Mouse (Mus musculus) urinary bladder, postnatal 14 days (tissue): Measurements from ENCODE around the gene Kpnb1.
A peak's percentile ranks its signal among the peaks of the same experiment; 100 is the strongest.

ENCODE experiments used
- DNase-seq: peaks from one replicate; pipeline ENCODE4 v3.0.0; 2021; ENCODE audit warnings: low spot score

The Kpnb1 gene

GRCm38 (mm10) chr11:97185704-97186614 lies 1.7 kb downstream of the Kpnb1 start:
- DNase-seq: no peak

DNA sequence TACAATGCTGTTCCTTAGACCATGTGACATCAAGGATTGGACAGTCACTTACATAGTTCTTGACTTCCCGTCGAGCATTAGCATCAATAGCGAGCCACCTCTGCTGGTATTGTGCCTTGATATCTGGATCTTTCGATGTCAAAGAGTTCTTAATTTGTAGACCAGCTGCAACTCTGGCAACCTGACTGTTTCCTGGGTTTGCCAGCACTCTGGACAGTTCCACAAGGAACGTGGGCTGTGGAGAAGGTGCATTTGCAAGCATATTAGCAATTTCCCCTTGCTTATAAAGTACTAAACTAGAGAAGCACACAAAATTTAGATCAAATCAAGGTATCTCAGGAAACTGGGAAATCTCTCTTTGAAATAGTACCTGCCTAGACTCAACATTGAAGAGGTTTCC lies 2.8 kb downstream of the Kpnb1 start:
- DNase-seq: no peak

DNA sequence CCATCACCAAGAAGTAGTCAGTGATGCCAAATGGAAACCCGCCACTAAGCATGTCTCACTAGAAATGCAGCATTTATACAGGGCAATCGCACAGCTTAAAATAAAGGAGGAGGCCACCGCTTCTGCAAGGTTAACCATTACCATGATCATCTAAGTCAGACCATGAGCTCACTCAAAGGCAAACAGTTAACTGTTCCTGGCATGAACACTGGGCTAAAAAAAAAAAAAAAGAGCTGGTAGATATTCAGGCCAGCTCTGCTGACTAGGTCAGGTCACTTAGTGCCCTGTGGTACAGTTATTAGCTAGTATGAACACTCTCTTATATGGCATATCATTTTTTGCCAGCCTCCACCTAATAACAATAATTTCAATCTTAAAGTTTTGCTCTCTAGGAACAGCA lies 5.2 kb downstream of the Kpnb1 start:
- no peak for DNase-seq

DNA sequence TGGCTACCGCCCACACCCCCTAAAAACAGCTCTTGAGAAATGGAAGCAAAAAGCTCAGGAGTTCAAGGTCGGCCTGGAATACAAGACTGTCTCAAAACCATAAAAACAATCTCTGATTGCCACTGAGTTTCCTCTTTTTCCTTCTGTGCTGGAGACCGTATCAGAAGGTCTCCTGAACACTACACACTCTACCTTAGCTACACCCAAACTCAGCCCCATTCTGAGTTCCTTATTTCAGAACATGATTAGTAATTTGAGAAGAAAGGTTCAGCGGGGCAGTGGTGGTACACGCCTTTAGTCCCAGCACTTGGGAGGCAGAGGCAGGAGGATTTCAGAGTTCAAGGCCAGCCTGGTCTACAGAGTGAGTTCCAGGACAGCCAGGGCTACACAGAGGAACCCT lies 6.6 kb downstream of the Kpnb1 start:
- no peak for DNase-seq

GRCm38 (mm10) chr11:97178198-97178597 lies 9.5 kb downstream of the Kpnb1 start:
- no peak for DNase-seq

- DNase-seq: peak; percentile 35
Observed at GRCm38 (mm10) chr11:97176851-97177250, 10.8 kb downstream of the Kpnb1 start.

DNA sequence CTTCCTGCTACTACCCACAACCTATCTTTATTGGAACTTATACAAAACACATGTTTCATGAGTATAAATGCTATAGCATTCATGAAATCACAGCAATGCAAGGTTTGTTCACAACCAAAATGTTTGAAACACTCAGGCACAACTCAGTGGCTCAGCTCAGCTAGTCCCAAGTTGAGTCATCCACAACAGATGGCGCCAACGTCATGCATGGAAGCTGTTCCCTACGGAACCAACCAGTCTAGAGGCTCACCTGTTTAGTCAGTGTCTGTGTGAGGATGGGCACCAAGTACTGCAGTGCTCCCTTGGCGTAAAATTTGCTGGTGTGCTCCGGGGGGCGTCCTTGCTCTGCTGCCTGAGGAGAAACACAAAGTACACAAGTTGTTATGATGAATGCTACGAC lies 12.2 kb downstream of the Kpnb1 start:
- no peak for DNase-seq

DNA sequence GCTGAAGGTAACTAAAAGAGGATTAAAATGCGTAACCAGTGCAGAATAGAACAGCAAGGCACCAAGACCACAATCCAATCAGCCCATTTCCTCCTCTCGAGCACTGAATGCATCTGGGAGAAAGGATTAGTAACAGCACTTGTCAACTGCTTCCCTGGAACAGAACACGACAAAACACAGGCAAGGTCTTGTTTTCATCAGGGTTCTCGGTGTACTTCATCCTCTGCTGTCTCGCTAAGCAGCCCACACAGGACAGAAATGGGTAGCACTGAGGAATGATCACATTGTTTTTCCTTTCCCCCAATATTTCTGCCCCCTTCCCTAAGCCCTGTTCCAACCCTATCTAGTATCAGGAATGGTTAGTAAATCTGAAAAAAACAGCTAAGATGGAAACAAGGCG lies 27.3 kb downstream of the Kpnb1 start:
- DNase-seq: no peak

DNA sequence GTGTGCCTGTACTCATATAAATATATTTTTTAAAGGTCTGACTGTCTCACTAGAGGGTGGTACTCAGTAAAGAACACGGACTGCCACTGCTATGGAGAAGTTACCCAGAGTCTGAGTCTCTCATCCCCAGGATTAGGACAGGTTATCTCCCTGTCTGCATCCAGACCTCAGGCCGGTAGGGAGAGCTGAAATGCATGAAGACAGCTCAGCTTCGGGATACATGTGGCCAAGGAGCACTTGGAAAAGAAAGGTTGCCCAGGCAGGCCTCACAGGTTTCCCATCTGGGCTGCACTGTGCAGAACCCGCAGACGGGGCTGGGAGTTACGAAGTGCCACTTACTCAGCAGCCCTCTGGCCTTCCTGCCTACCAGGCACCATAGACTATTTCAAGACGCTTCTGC lies 30.7 kb downstream of the Kpnb1 start:
- DNase-seq: no peak

- no peak for DNase-seq
Observed at GRCm38 (mm10) chr11:97152662-97153287, 34.9 kb downstream of the Kpnb1 start.

GRCm38 (mm10) chr11:97152023-97152426 lies 35.7 kb downstream of the Kpnb1 start:
- DNase-seq: peak; percentile 66

DNA sequence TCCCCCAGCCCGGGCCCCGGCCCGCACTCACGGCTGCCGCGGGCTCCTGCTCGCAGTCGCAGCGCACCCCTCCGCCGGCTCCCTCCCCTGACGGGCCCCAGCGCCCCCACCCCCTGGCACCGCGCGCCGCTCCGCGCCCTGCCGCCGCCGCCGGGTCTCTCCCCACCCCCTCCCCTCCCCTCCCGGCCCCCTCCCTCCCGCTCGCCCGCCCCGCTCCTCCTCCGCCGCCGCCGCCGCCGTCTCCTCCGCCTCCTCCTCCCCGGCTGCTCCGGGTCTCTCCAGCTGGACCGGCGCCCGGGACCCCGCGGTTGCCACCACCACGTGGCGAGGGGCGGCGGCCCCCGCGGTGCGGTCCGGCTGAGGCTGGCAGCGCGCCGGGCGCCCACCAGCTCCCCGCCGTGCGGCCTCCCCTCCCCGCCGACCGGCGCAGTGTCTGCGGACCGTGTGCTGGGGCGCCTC lies 36.3 kb downstream of the Kpnb1 start, which contains the start of gene Tbkbp1:
Tbkbp1 (minus strand) TSS at position 153 of the 459 bp plus-strand sequence.
- DNase-seq: no peak

- DNase-seq: peak; percentile 45
Observed at GRCm38 (mm10) chr11:97150411-97151330, 37.0 kb downstream of the Kpnb1 start.

DNA sequence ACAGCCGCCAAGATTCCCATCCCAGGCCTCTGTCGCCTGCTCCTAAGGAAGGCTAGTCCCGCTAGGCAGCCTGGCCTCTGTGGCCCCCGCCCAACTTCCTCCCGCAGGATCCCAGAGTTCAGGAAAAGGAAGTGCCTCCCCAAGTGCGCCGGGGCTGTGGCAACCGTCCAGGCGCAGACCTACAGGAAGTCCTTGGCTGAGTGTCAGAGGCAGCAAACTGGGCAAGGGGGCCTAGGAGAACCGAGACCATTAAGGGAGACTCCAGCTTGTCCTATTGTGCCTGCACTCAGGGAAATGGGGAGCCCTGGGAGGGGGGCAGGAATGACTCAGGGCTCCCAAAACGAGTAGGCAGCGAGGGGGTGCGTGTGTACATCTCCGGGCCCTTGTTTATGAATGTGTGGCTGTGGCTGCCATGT lies 37.7 kb downstream of the Kpnb1 start:
- peak; percentile 72 for DNase-seq

DNA sequence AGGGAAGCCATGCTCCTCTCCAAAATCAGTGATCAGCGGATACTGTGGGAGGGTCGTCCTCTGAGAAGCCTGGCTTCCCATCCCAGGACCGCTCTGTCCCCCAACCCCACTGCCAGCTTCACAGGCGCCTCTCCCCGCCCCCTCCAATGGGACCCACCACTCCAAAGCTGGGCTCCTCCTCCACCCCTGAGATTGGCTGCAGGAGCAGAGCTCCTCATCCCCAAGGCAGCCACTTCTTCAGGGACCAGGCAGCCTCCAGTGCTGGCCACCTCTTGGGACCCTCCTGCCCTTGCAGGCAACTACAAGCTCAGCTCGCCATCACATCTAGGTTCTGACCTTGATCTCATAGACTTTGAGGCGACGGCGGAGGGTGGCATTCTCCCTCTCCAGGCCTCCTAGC lies 38.7 kb downstream of the Kpnb1 start:
- DNase-seq: no peak

DNA sequence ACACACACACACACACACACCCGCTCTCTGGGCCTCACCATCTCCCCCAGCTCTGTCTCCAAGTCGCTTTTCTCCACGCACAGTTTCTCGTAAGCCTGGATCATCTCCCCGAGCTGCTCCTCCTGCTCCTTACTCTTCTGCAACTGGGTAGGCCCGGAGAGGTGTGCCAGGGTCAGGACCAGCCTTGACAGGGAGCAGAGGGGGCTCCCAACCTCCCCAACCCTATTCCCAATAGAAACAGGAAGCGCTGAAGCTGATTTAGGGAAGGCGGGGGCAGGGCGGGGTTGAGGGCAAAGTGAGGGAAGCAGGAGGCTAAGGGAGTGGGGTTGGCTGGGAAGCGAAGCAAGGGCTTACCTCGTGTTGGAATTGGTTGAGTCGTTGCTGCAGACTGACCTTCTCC lies 39.1 kb downstream of the Kpnb1 start:
- no peak for DNase-seq

GRCm38 (mm10) chr11:97147333-97147732 lies 40.3 kb downstream of the Kpnb1 start:
- DNase-seq: no peak

GRCm38 (mm10) chr11:97146724-97147123 lies 41.0 kb downstream of the Kpnb1 start:
- peak; percentile 68 for DNase-seq

DNA sequence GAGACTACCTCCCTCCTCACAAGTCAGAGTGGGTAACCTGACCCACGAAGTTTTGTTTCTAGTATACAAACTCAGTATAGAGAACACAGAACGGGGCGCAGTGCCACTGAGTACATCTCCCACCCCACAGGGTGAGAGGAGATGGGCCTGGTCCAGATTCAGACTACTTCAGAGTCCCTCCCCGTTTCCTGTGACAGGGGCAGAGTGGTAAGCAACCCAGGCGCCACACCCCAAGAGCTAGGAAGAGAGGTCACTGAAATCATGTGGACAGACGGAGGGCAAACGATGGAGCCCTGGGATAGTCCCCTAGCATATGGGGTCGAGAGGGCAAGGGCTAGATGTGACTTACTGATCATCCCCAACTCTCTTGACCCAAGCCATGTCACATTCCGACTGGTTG lies 41.7 kb downstream of the Kpnb1 start:
- no peak for DNase-seq

GRCm38 (mm10) chr11:97145320-97145719 lies 42.4 kb downstream of the Kpnb1 start:
- DNase-seq: no peak

GRCm38 (mm10) chr11:97143196-97143900 lies 44.3 kb downstream of the Kpnb1 start:
- DNase-seq: no peak
